Mouse (Mus musculus) heart, postnatal 14 days (tissue): ENCODE measurements around the gene Tmem248. TPM values are rescaled to one million over a fixed set of nuclear protein-coding genes. Genes with fewer than 3 reads are reported as not detected.
A peak's percentile ranks its signal among the peaks of the same experiment; 100 is the strongest.

ENCODE experiments used
- DNase-seq, 2 experiments: peaks; one replicate each; pipeline ENCODE4 v3.0.0; 2021 to 2022
- intact Hi-C: fragments of 180-260 bp; cut with DNase I; formaldehyde crosslinking; loops from one replicate; pipeline ENCODE4 v1.15.1; 2025
- total RNA-seq, 2 experiments: library from RNA; stranded (reverse); gene quantifications; 2 replicates each; pipeline ENCODE4 v1.2.3; 2021

The Tmem248 gene
- total RNA-seq, 2 experiments from 2014 or later: 31.7 to 33.0 TPM

GRCm38 (mm10) chr5:130197981-130198380, 18.9 kb upstream of the Tmem248 start:
- no peak for DNase-seq
- intact Hi-C loops: no loop called here

GRCm38 (mm10) chr5:130200233-130201029, 16.4 kb upstream of the Tmem248 start:
- DNase-seq: no peak
- intact Hi-C loops: no loop called here

GRCm38 (mm10) chr5:130203948-130204347, 12.9 kb upstream of the Tmem248 start:
- DNase-seq: no peak
- intact Hi-C loops: no loop called here

GRCm38 (mm10) chr5:130204560-130204959, 12.3 kb upstream of the Tmem248 start:
- DNase-seq: no peak
- intact Hi-C loops: no loop called here

- intact Hi-C loops: no loop called here
- DNase-seq: no peak
Measured at GRCm38 (mm10) chr5:130205441-130206023, 11.3 kb upstream of the Tmem248 start.

- no peak for DNase-seq
- intact Hi-C loops: no loop called here
Measured at GRCm38 (mm10) chr5:130207299-130207698, 9.6 kb upstream of the Tmem248 start.

GRCm38 (mm10) chr5:130212956-130213355, 3.9 kb upstream of the Tmem248 start:
- intact Hi-C loops: no loop called here
- no peak for DNase-seq

- intact Hi-C loops: no loop called here
- DNase-seq: peak in 1 of 2 experiments; percentile 18
Measured at GRCm38 (mm10) chr5:130217406-130217805, 525 bp downstream of the Tmem248 start.

- intact Hi-C loops: no loop called here
- no peak for DNase-seq
Measured at GRCm38 (mm10) chr5:130218336-130218735, 1.5 kb downstream of the Tmem248 start.

- intact Hi-C loops: loop anchor here (5.0 kb wide), 2 partner anchors 49 to 194 kb away; partner anchors contain the start of genes Asl, Crcp and Rabgef1
Measured at GRCm38 (mm10) chr5:130221316-130221715, 4.4 kb downstream of the Tmem248 start.

GRCm38 (mm10) chr5:130221760-130222145, 4.9 kb downstream of the Tmem248 start:
- intact Hi-C loops: loop anchor here (5.0 kb wide), 2 partner anchors 49 to 194 kb away; partner anchors contain the start of genes Asl, Crcp and Rabgef1
- no peak for DNase-seq

More at GRCm38 (mm10) chr5:130221316-130221715, 4.4 kb downstream of the Tmem248 start:
- DNase-seq: no peak

GRCm38 (mm10) chr5:130222146-130223004, 5.5 kb downstream of the Tmem248 start:
- intact Hi-C loops: loop anchor here (5.0 kb wide), 2 partner anchors 50 to 195 kb away; partner anchors contain the start of genes Asl, Crcp and Rabgef1
- peak; percentile 98 for DNase-seq

GRCm38 (mm10) chr5:130226790-130227189, 9.9 kb downstream of the Tmem248 start:
- DNase-seq: no peak
- intact Hi-C loops: no loop called here

- no peak for DNase-seq
- intact Hi-C loops: no loop called here
Measured at GRCm38 (mm10) chr5:130228120-130228519, 11.2 kb downstream of the Tmem248 start.

- intact Hi-C loops: no loop called here
Measured at GRCm38 (mm10) chr5:130236302-130236701, 19.4 kb downstream of the Tmem248 start.

GRCm38 (mm10) chr5:130239236-130239635, 22.4 kb downstream of the Tmem248 start:
- DNase-seq: no peak
- intact Hi-C loops: no loop called here

More at GRCm38 (mm10) chr5:130236302-130236701, 19.4 kb downstream of the Tmem248 start:
- no peak for DNase-seq

- no peak for DNase-seq
- intact Hi-C loops: no loop called here
Measured at GRCm38 (mm10) chr5:130239856-130240255, 23.0 kb downstream of the Tmem248 start.

GRCm38 (mm10) chr5:130241426-130241825, 24.5 kb downstream of the Tmem248 start:
- intact Hi-C loops: no loop called here
- no peak for DNase-seq

- intact Hi-C loops: no loop called here
- no peak for DNase-seq
Measured at GRCm38 (mm10) chr5:130247823-130248222, 30.9 kb downstream of the Tmem248 start.

- intact Hi-C loops: loop anchor here (2.0 to 10.0 kb wide), 3 partner anchors 30 to 740 kb away; partner anchors contain the start of genes Asl and Crcp
- no peak for DNase-seq
Measured at GRCm38 (mm10) chr5:130254164-130255016, 37.5 kb downstream of the Tmem248 start.
